In the genomic region with DNA sequence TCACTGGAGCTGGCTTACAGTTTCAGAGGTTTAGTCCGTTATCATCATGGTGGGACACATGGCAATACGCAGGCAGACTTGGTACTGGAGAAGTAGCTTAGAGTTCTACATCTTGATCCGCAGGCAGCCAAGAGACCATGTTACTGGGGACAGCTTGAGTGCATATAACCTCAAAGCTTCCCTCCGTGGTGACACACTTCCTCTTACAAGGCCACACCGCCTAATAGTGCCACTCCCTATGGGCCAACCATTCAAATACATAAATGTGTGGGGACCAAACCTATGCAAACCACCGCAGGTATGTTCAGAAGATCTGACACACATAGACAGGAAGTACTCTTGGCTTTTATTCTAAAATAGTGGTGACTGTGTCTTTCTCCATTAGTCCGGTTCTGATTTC, we compare ENCODE assay signal across 28 mouse cellular contexts. TPM values are rescaled to one million over a fixed set of nuclear protein-coding genes. Genes with fewer than 3 reads are reported as not detected.
DNase-seq lines count a peak whose midpoint lies in the region; ATAC-seq and TF ChIP-seq lines count a peak whose summit lies in the region.
"Had no signal": no experiment of that assay in that cellular context is flagged by ENCODE, and none has a peak within 500 bp of the region (broad histone marks: within the 10 kb centered on the region; RNA-seq: fewer than 3 reads in every experiment).

No protein-coding gene starts in this region.

- no peak for TF ChIP-seq POLR2A in spleen, adult 2 months (IDR thresholded peaks at IDR 0.05; ENCODE audit: low read depth, low read length)
- TF ChIP-seq POLR2A in bone marrow, adult 2 months (IDR thresholded peaks at IDR 0.05; ENCODE audit: borderline replicate concordance, control insufficient read depth, low read depth, low read length): no peak

- H3K27ac ChIP-seq in spleen, adult 2 months (ENCODE audit: insufficient read depth, low read length): no peak overlapping the region
- no peak overlapping the region for H3K27ac ChIP-seq in bone marrow, adult 2 months (ENCODE audit: control insufficient read depth, insufficient read depth, low read depth, low read length, poor library complexity)
- H3K27ac ChIP-seq: heart, embryonic 10.5 days; heart, embryonic 15.5 days; hindbrain, embryonic 12.5 days; limb, embryonic 12.5 days; liver, embryonic 15.5 days; lung, embryonic 15.5 days; midbrain, embryonic 13.5 days; neural tube, embryonic 13.5 days; stomach, embryonic 15.5 days had no signal

- WGBS in spleen, adult 2 months: 28% methylated on average over 7 of the region's 7 CpGs
- WGBS in bone marrow, adult 2 months: 20% methylated on average over 7 of the region's 7 CpGs

- no peaks in the 10 kb centered on the region for H3K27me3 ChIP-seq in spleen, adult 2 months (ENCODE audit: control insufficient read depth, insufficient read depth, low read length)
- H3K27me3 ChIP-seq: heart, embryonic 15.5 days; hindbrain, embryonic 12.5 days; limb, embryonic 12.5 days; liver, embryonic 15.5 days; lung, embryonic 15.5 days; midbrain, embryonic 13.5 days; neural tube, embryonic 13.5 days; stomach, embryonic 15.5 days had no signal

- no peaks in the 10 kb centered on the region for H3K4me1 ChIP-seq in spleen, adult 2 months (ENCODE audit: control insufficient read depth, insufficient read depth, insufficient read length)
- H3K4me1 ChIP-seq in bone marrow, adult 2 months (ENCODE audit: control insufficient read depth, insufficient read depth, low read length): peaks cover 3% of the 10 kb centered on the region; the same call in 1 of the 2 replicates
- H3K4me1 ChIP-seq: liver, embryonic 15.5 days; lung, embryonic 15.5 days; stomach, embryonic 15.5 days had no signal

- ATAC-seq in megakaryocyte, adult 5-6 weeks (ENCODE audit: poor library complexity, severe bottlenecking): peak; percentile 87
- peak; percentile 57 for ATAC-seq in neutrophil, adult 5-6 weeks (ENCODE audit: extremely low read depth, insufficient number of reproducible peaks, low FRiP score, poor library complexity, severe bottlenecking)
- ATAC-seq in activated CD4-positive, CD25-positive, alpha-beta regulatory T cell, adult 4 months: no peak
- ATAC-seq: forebrain, embryonic 16.5 days; intestine, postnatal 0 days; midbrain, embryonic 13.5 days had no signal

- H3K4me3 ChIP-seq in spleen, adult 2 months (ENCODE audit: extremely low read depth, insufficient read depth, insufficient read length): no peak overlapping the region
- H3K4me3 ChIP-seq in bone marrow, adult 2 months (replicated peaks; ENCODE audit: control insufficient read depth, low read depth, low read length): peak overlapping the region; percentile 37
- H3K4me3 ChIP-seq: erythroblast, embryonic 14.5 days; heart, embryonic 10.5 days; heart, embryonic 15.5 days; hindbrain, embryonic 12.5 days; limb, embryonic 12.5 days; liver, embryonic 15.5 days; lung, embryonic 15.5 days; midbrain, embryonic 13.5 days; neural tube, embryonic 13.5 days; stomach, embryonic 15.5 days had no signal

- DNase-seq in spleen, adult 2 months (ENCODE audit: low read depth in 1 of 2, low spot score in 2 of 2): peak; percentile 4 to 7
- DNase-seq in spleen, postnatal 14 days (ENCODE audit: low spot score in 2 of 2): no peak
- DNase-seq in gastrocnemius, postnatal 10 days: no peak
- DNase-seq in left cerebral cortex, postnatal 25 days (ENCODE audit: low spot score in 2 of 2): no peak
- DNase-seq: adrenal gland, postnatal 10 days; cerebellum, adult 11-12 months; cerebellum, adult 9-11 months; heart, adult 11 months; kidney, postnatal 14 days; layer of hippocampus, adult 9-11 months; right cerebral cortex, postnatal 25 days had no signal

- no peaks in the 10 kb centered on the region for H3K36me3 ChIP-seq in spleen, adult 2 months (ENCODE audit: control insufficient read depth, insufficient read depth, low read length)
- H3K36me3 ChIP-seq: heart, embryonic 10.5 days; heart, embryonic 15.5 days; hindbrain, embryonic 12.5 days; limb, embryonic 12.5 days; liver, embryonic 15.5 days; lung, embryonic 15.5 days; midbrain, embryonic 13.5 days; neural tube, embryonic 13.5 days; stomach, embryonic 15.5 days had no signal

- TF ChIP-seq CTCF in spleen, adult 2 months (IDR thresholded peaks at IDR 0.05; ENCODE audit: extremely low read depth, insufficient read depth, insufficient read length, insufficient replicate concordance): no peak
- no peak for TF ChIP-seq CTCF in bone marrow, adult 2 months (IDR thresholded peaks at IDR 0.05; ENCODE audit: control insufficient read depth, insufficient read depth, low read length)

- intact Hi-C loops in left cerebral cortex, postnatal 25 days (cut with DNase I): no loop called here

RNA-seq across cellular contexts. Expression of gene Amer2, which starts 52.5 kb away (rescaled TPM):
- polyA plus RNA-seq in spleen, adult 2 months (2012; rRNA removed): 0.08 and 0.16 TPM in 2 replicates
- 0.70 and 2.5 TPM in 2 replicates for polyA plus RNA-seq in bone marrow, adult 2 months (2011; ENCODE audit: insufficient read depth, insufficient read length, low replicate concordance, missing spikeins)
- total RNA-seq in megakaryocyte, adult 5-6 weeks (2015): 2.9 and 4.4 TPM in 2 replicates
- total RNA-seq in megakaryocyte, adult 5-6 weeks (2017): 1.9 and 2.4 TPM in 2 replicates
- total RNA-seq in neutrophil, adult 5-6 weeks (2017): 10.9 and 11.5 TPM in 2 replicates
- polyA plus RNA-seq in activated CD4-positive, CD25-positive, alpha-beta regulatory T cell, adult 4 months (2017; shearing (Covaris generic)): not detected
- total RNA-seq in gastrocnemius, postnatal 10 days (2021): under 1 TPM; 0.21 to 0.25 TPM
- total RNA-seq in left cerebral cortex, postnatal 25 days (2021): 10 to 100 TPM; 37.3 to 38.0 TPM
- total RNA-seq: heart, postnatal 25 days had no signal
- polyA plus RNA-seq: erythroblast, embryonic 14.5 days had no signal

Comparison
In these comparisons a context has a peak if more than half of its experiments do, and no peak if none do; other contexts are left out.
1. DNase-seq: peak in spleen, adult 2 months (2 of 2); none in spleen, postnatal 14 days (0 of 2), gastrocnemius, postnatal 10 days (single experiment) and left cerebral cortex, postnatal 25 days (0 of 2).